Mouse (Mus musculus) effector memory CD4-positive, alpha-beta T cell, adult 5 months (primary cell): ENCODE results near the gene Boll. TPM values are rescaled to one million over a fixed set of nuclear protein-coding genes. Genes with fewer than 3 reads are reported as not detected.

Source experiments
- polyA plus RNA-seq: library from polyadenylated mRNA; unstranded; fragments of 100-300 nt; shearing (Covaris generic); gene quantifications from one replicate; pipeline ENCODE4 v1.2.1, GENCODE M21; 2017

The Boll gene
- 5.6 TPM for polyA plus RNA-seq

DNA sequence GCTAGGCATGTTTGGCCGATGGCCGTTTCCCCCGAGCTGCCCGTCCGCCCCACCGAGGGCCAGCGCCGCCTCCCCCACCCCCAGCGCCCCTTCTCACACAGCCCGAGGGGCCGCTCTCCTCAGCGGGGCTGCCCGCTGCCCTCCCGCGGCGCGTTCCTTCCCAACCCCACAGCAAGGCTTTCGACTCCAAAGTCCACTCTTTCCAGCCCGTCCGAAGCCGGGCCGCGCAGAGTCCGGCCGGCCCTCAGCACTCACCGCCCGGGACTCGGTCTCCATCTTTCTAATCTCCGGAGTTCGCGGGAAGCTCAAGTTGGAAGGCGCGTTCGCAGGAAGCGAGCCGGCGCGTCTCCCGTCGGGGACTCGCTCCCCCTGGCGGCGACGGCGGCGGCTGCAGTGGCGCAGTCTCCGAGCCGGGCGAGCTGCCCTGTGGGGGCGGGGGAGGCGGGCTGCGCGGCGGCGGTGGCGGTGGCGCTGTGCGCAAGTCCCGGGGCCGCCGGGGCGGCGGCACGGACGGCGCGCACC lies at the start of gene Boll:
Boll (minus strand) TSS at position 426 of the 522 bp plus-strand sequence.

DNA sequence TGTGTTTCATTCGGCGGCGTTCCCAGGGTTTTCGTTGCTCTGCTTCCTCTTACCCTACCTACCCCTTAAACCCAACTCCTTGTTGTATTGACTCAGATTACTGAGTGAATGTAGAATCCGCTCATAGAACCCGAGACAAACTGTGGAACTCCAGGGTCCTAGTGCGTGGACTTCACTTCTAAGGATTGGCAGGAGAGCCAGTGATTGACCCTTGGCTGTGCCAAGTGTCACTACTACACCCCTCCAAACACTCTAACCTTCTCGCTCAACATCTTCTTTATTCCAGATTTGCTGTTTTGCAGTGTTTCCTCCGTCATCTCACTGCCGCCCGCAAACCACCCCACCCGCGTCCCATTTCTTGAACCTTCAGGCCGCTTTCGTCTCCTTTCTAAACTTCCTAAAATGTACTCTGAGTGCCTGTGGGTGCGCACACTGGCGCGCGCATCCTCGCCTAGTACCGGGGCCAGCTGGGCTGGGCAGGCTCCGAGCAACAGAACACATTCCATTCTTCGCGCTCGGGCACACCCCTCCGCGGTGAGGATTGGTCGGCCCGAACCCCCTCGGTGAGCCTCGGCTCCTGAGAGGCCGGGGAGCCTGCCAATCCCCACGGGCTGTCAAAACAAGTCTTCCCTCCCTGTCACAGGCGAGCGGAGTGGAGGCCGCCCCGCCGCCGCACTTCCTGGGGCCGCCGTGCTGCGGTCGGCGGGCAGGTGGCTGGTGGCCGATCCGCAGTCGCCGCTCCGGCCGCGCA lies 42.2 kb upstream of the Boll start, which contains the start of gene Plcl1:
Plcl1 (plus strand) TSS at position 650 of the 751 bp plus-strand sequence.

DNA sequence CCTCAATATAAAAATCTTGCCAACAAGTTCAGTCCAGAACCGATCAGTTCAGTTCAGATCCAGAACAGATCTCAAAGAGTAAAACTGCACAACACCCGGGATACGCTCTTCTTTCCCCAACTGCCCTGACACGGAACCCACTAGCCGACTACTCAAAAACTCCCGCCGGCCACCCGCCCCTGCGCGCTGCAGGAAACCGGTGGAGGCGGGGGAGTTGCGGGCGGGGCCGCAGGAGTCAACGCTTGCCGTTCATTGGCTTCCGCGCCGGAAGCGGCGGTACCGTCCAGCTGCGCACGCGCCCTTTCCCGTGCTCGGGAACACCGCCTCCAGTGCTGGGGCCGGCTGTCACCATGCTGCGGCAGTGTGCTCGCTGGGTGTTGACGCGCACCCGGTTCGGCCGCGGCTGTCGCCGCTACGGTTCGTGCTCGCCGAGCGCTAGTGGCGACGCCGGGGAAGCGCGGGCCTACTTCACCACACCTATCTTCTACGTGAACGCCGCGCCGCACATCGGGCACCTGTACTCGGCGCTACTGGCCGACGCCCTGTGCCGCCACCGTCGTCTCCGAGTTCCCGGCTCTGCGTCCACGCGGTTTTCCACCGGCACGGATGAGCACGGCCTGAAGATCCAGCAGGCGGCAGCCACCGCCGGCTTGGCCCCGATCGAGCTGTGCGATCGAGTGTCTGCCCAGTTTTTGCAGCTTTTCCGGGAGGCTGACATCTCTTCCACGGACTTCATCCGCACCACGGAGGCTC lies 126.2 kb downstream of the Boll start, which contains the start of gene Mars2:
Mars2 (plus strand) TSS at position 288 of the 753 bp plus-strand sequence.

DNA sequence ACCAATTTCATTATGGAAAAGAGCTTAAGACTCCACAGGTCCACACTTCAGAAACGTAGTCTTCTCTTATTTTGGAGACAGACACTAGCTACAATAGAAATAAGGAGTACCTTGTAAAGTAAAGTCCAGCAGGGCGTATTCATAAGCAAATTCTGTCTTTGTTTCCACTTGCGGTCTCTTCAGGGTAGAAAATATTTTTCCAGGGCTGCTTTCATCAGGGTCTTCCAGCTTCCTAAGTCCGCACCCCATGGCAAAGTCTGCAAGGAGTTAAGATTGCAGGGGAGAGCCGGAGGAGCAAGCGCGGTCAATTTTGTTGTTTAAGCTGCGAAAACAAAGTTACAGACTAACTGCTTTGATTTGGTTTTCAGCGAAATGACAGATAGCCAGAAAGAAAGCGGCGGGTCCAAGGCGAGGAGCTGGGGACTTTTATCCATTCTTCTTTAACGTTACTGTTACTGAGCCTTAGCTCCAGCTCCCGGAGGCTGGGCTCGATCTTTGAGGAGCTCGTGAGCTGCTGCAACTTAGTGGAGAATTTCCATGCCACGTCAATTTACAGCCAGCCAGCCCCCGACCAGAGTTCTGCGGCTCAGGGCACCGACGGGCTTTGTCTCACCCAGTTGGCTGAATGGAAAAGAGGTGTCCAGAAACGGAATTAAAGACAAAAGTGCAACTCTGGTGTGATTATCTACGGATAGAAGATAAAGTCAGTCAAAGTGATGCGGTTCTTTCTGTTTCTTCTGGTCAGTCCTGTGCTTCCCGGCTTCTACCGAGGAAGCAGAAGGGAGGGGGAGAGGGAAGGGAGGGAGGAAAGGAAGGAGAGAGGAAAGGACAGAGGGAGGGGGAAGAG lies 137.0 kb downstream of the Boll start, which contains the start of gene Rftn2:
Rftn2 (minus strand) TSS at position 772 of the 847 bp plus-strand sequence.

Other genes starting within 250 kb of the Boll start
- gene Mob4, start 232.2 kb downstream of the Boll start, polyA plus RNA-seq: 130 TPM
- 1.3 TPM for gene Rftn2, start 136.7 kb downstream of the Boll start, polyA plus RNA-seq
- 2.2 TPM for gene Mars2, start 126.3 kb downstream of the Boll start, polyA plus RNA-seq
- 3.8 TPM for gene Plcl1, start 42.5 kb upstream of the Boll start, polyA plus RNA-seq